Mouse (Mus musculus) erythroblast, embryonic 14.5 days (primary cell): ENCODE measurements at regions not wholly inside any gene's neighbourhood (a gene's known extent, or its start where the extent isn't known, plus 50 kb on each side); places are given as distances from the start of the nearest gene placed in this dataset.

Source experiments
- H3K27me3 ChIP-seq: 2 replicates; pipeline ENCODE4 v1.6.1; 2012; ENCODE audit warnings: inconsistent platforms; ENCODE audit not compliant: control insufficient read depth
- H3K36me3 ChIP-seq: 2 replicates; pipeline ENCODE4 v1.6.1; 2012; ENCODE audit warnings: mild to moderate bottlenecking, inconsistent platforms; ENCODE audit not compliant: control insufficient read depth
- H3K4me1 ChIP-seq: 2 replicates; pipeline ENCODE4 v1.6.1; 2012; ENCODE audit warnings: inconsistent platforms; ENCODE audit not compliant: control insufficient read depth
- H3K4me3 ChIP-seq: replicated peaks from 2 replicates; pipeline ENCODE3; 2012; ENCODE audit warnings: moderate library complexity, mild to moderate bottlenecking, inconsistent platforms
- H3K9me3 ChIP-seq: 2 replicates; pipeline ENCODE4 v1.6.1; 2012; ENCODE audit warnings: low read length, inconsistent platforms, mixed read lengths; ENCODE audit not compliant: control insufficient read depth
- GATA1 ChIP-seq: IDR thresholded peaks from 2 replicates; pipeline ENCODE4 v1.6.1; 2012; ENCODE audit warnings: low read length, inconsistent platforms, mixed read lengths
- TAL1 ChIP-seq: IDR thresholded peaks from 3 replicates; pipeline ENCODE4 v1.6.1; 2012; ENCODE audit warnings: low read length, inconsistent platforms, mixed read lengths

GRCm38 (mm10) chr2:167878255-167878865 is 53.5 kb upstream of the Ptpn1 start:
- Histone ChIP-seq H3K4me3 (no peak overlapping the region), H3K9me3 (peaks cover 3% of the 10 kb centered on the region; the same call in 1 of the 2 replicates), H3K36me3 (no peaks in the 10 kb centered on the region), H3K27me3 (peaks cover 3% of the 10 kb centered on the region), H3K4me1 (no peaks in the 10 kb centered on the region)
- TF ChIP-seq GATA1: no peak
- no peak for TF ChIP-seq TAL1

DNA sequence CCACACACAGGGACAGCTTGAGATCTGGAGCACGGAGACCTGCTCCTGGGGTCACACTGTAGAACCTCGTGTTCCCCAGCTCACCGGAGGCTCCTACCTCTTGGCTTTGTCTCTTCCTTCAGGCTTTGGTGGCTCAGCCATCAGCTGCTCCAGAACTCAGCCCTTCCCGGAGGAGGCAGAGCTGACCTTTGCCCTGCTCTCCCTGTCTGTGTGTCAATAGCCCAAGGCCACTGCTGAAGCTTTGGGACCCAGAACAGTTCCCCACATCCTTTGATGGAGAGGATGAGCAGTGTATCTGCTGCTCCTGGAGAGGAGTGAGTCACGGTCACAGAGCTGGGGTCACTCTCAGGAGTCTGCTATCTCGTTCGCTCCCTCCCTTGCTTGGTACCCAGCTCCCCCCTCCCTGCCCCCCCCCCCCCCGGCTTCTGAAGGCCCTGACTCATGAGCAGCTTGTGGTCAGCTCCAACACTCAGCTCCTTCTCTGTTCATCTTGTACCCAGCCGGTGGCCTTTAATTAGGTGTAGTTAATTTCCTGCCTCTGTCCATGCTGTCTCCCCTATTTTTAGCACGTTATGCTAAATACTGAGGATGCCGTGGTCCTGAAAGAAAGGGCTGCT is 54.5 kb upstream of the Ptpn1 start:
- Histone ChIP-seq H3K4me1 (no peaks in the 10 kb centered on the region), H3K9me3 (no peaks in the 10 kb centered on the region; the same call in 1 of the 2 replicates), H3K36me3 (no peaks in the 10 kb centered on the region), H3K27me3 (peaks cover 3% of the 10 kb centered on the region), H3K4me3 (no peak overlapping the region)
- no peak for TF ChIP-seq GATA1
- no peak for TF ChIP-seq TAL1

DNA sequence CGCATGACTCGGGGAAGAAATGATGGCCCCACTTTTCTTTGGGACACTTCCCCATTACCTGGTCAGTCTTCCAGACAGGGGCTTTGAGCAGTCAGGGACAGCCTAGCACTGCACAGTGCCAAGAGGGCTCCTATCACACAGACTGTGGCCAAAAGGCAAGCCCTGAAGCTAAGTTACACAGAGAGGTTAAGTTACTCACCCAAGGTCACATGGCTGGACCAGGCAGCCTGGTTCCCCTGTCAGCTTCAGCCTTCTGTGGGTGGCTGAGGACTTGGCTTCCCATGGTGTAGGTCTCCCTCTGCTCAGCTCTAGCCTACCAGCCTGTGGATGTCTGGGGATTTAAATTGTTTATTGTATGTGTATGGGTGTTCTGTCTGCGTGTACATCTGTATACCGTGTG is 59.4 kb upstream of the Ptpn1 start:
- H3K27me3 ChIP-seq: no peaks in the 10 kb centered on the region
- TF ChIP-seq GATA1: no peak
- no peak for TF ChIP-seq TAL1
- H3K4me1 ChIP-seq: no peaks in the 10 kb centered on the region
- no peaks in the 10 kb centered on the region for H3K9me3 ChIP-seq
- no peaks in the 10 kb centered on the region for H3K36me3 ChIP-seq
- no peak overlapping the region for H3K4me3 ChIP-seq

- H3K4me3 ChIP-seq: no peak overlapping the region
- H3K27me3 ChIP-seq: no peaks in the 10 kb centered on the region
- no peaks in the 10 kb centered on the region for H3K4me1 ChIP-seq
- TF ChIP-seq GATA1 (no peak), TAL1 (no peak)
- H3K36me3 ChIP-seq: no peaks in the 10 kb centered on the region
- no peaks in the 10 kb centered on the region for H3K9me3 ChIP-seq
Observed at GRCm38 (mm10) chr2:167870153-167870552, 61.7 kb upstream of the Ptpn1 start.

- Histone ChIP-seq H3K27me3 (no peaks in the 10 kb centered on the region), H3K4me1 (no peaks in the 10 kb centered on the region), H3K9me3 (no peaks in the 10 kb centered on the region), H3K36me3 (no peaks in the 10 kb centered on the region), H3K4me3 (no peak overlapping the region)
- no peak for TF ChIP-seq GATA1
- no peak for TF ChIP-seq TAL1
Observed at GRCm38 (mm10) chr2:167866751-167867150, 65.1 kb upstream of the Ptpn1 start.

GRCm38 (mm10) chr2:167865525-167865924 is 66.3 kb upstream of the Ptpn1 start:
- no peak for TF ChIP-seq GATA1
- TF ChIP-seq TAL1: no peak
- no peaks in the 10 kb centered on the region for H3K4me1 ChIP-seq
- no peaks in the 10 kb centered on the region for H3K36me3 ChIP-seq
- H3K4me3 ChIP-seq: no peak overlapping the region
- H3K27me3 ChIP-seq: no peaks in the 10 kb centered on the region
- H3K9me3 ChIP-seq: no peaks in the 10 kb centered on the region

DNA sequence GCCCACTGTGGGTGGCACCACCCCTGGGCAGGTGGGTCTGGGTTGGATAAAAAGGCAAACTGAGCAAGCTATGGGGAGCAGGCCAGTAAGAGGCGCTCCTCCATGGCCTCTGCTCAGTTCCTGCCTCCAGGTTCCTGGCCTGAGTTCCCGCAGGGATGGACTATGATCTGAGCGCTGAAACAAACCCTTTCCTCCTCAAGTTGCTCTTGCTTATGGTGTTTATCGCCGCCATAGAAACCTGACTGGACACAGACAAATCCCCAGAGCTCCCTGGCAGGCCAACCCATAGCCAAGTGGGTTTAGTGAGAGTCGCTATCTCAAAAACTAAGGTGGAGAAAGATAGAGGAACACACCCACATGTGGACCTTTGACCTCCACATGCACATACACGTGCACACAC is 67.2 kb upstream of the Ptpn1 start:
- Histone ChIP-seq H3K4me3 (no peak overlapping the region), H3K36me3 (no peaks in the 10 kb centered on the region), H3K9me3 (no peaks in the 10 kb centered on the region), H3K27me3 (no peaks in the 10 kb centered on the region), H3K4me1 (no peaks in the 10 kb centered on the region)
- TF ChIP-seq TAL1: no peak

GRCm38 (mm10) chr2:167864228-167864627 is 67.6 kb upstream of the Ptpn1 start:
- Histone ChIP-seq H3K27me3 (no peaks in the 10 kb centered on the region), H3K4me3 (no peak overlapping the region), H3K36me3 (no peaks in the 10 kb centered on the region), H3K9me3 (no peaks in the 10 kb centered on the region), H3K4me1 (no peaks in the 10 kb centered on the region)
- no peak for TF ChIP-seq TAL1
- no peak for TF ChIP-seq GATA1

- Histone ChIP-seq H3K4me1 (no peaks in the 10 kb centered on the region), H3K4me3 (no peak overlapping the region), H3K9me3 (no peaks in the 10 kb centered on the region), H3K36me3 (no peaks in the 10 kb centered on the region), H3K27me3 (no peaks in the 10 kb centered on the region)
- no peak for TF ChIP-seq GATA1
- no peak for TF ChIP-seq TAL1
Observed at GRCm38 (mm10) chr2:167863616-167864015, 68.2 kb upstream of the Ptpn1 start.

DNA sequence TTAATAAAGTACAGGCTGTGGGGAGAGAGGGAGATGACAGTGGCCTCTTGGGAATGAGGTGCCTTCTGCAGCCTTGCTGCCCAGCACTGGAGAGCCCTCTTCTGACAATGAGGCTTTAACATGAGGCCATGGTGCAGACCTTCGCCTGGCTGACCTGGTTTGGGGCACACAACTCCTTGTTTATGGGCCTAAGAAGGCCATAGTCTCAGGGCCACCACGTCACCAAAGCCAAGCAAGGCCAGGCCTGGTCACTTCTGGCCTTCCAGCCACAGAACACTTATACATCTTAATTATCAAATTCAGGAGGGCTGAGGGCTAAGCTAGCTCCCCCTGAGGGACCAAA is 70.7 kb upstream of the Ptpn1 start:
- Histone ChIP-seq H3K9me3 (no peaks in the 10 kb centered on the region), H3K4me3 (no peak overlapping the region), H3K27me3 (no peaks in the 10 kb centered on the region), H3K4me1 (no peaks in the 10 kb centered on the region), H3K36me3 (no peaks in the 10 kb centered on the region)
- TF ChIP-seq TAL1: no peak
